13 mouse cellular contexts compared by ENCODE assay signal in the genomic region with DNA sequence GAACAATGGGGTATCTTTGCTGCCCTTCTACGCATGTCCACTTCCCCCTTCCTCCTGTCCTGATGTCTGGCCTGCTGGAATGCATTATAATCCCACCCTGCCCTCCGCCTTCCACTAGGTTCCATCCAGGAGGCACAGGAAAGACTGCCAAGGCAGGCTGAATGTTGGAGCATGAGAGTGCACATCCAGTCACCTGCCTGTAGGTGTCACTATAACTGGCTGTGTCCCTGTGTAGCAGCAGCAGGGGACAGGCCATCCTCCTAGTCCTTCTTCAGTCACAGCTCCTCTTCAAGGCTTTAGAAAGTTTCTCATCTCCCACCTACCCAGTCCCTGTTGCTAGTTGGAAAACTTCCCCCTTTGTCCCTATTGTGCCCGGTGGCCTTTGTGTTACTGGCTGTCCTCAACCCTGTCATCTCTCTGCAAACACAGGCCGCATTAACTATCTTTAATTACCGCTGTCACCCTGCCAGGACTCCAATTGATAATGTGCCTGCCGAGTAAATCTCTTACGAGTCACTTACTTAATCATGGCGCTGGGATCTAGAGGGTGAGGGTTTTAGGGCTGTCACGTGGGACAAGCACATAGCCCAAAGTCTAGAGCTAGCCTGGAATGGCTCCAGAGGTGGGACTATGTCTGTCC.
DNase-seq lines count a peak whose midpoint lies in the region; ATAC-seq and TF ChIP-seq lines count a peak whose summit lies in the region.
"Had no signal": no experiment of that assay in that cellular context is flagged by ENCODE, and none has a peak within 500 bp of the region (broad histone marks: within the 10 kb centered on the region; RNA-seq: fewer than 3 reads in every experiment).

No protein-coding gene starts in this region.

- H3K27me3 ChIP-seq in kidney, adult 2 months (replicated peaks; ENCODE audit: control insufficient read depth, insufficient read depth, low read length) = no peaks in the 10 kb centered on the region
- H3K27me3 ChIP-seq in megakaryocyte, embryonic 14.5 days (replicated peaks) = no peaks in the 10 kb centered on the region
- H3K27me3 ChIP-seq: heart, embryonic 15.5 days had no signal

- TF ChIP-seq POLR2A in kidney, adult 2 months (IDR thresholded peaks at IDR 0.05; ENCODE audit: low read depth, low read length) = no peak

- ATAC-seq in megakaryocyte, adult 5-6 weeks (ENCODE audit: poor library complexity, severe bottlenecking) = no peak
- ATAC-seq in erythroid progenitor cell, adult 5-6 weeks (replicated peaks; ENCODE audit: low FRiP score, poor library complexity, severe bottlenecking) = no peak
- ATAC-seq: hindbrain, embryonic 16.5 days had no signal

- peaks cover 87% of the 10 kb centered on the region for H3K9me3 ChIP-seq in megakaryocyte, embryonic 14.5 days
- H3K9me3 ChIP-seq: heart, embryonic 15.5 days had no signal

- WGBS in kidney, adult 2 months = 83% methylated on average over 9 of the region's 9 CpGs

- H3K36me3 ChIP-seq in kidney, adult 2 months (ENCODE audit: control insufficient read depth, insufficient read depth, low read length) = no peaks in the 10 kb centered on the region
- no peaks in the 10 kb centered on the region for H3K36me3 ChIP-seq in megakaryocyte, embryonic 14.5 days (replicated peaks; ENCODE audit: low read length)
- H3K36me3 ChIP-seq: heart, embryonic 15.5 days had no signal

- H3K4me1 ChIP-seq in kidney, adult 2 months (ENCODE audit: control insufficient read depth, insufficient read depth, low read length) = no peaks in the 10 kb centered on the region
- H3K4me1 ChIP-seq in megakaryocyte, embryonic 14.5 days = no peaks in the 10 kb centered on the region
- H3K4me1 ChIP-seq: heart, embryonic 15.5 days had no signal

- DNase-seq in cerebellum, postnatal 10 days = peak; percentile 30 to 36
- DNase-seq in cerebellum, adult 11-12 months = no peak
- DNase-seq in kidney, adult 2 months = no peak
- DNase-seq in kidney, postnatal 36 days = no peak
- no peak for DNase-seq in right cerebral cortex, adult 2 months (ENCODE audit: low spot score in 2 of 2)
- DNase-seq: adrenal gland, postnatal 36 days; right cerebral cortex, postnatal 14 days had no signal

- TF ChIP-seq CTCF in kidney, adult 2 months (conservative IDR thresholded peaks at IDR 0.05; ENCODE audit: insufficient read depth, insufficient read length, low read depth, low read length) = peak; percentile 49; the same call in 1 of the 2 replicates

- no peak overlapping the region for H3K4me3 ChIP-seq in kidney, adult 2 months (ENCODE audit: insufficient read depth, low read depth, low read length)
- H3K4me3 ChIP-seq in megakaryocyte, embryonic 14.5 days (replicated peaks) = peak overlapping the region; percentile 69
- H3K4me3 ChIP-seq: erythroblast, embryonic 14.5 days; heart, embryonic 15.5 days had no signal

- H3K27ac ChIP-seq in kidney, adult 2 months (ENCODE audit: insufficient read depth, low read depth, low read length) = no peak overlapping the region
- H3K27ac ChIP-seq: heart, embryonic 15.5 days had no signal

Comparison
In these comparisons a context has a peak if more than half of its experiments do, and no peak if none do; other contexts are left out.
1. DNase-seq: peak in cerebellum, postnatal 10 days (2 of 2); none in cerebellum, adult 11-12 months (single experiment), kidney, adult 2 months (single experiment), kidney, postnatal 36 days (0 of 2) and right cerebral cortex, adult 2 months (0 of 2).